Mouse (Mus musculus) C2C12 (cell line): ENCODE results near the gene 4930539E08Rik.

Source experiments
- CEBPB ChIP-seq: IDR thresholded peaks from one replicate; pipeline ENCODE4 v1.6.1; 2011; ENCODE audit warnings: low read depth, mild to moderate bottlenecking, control low read depth, moderate library complexity
- CTCF ChIP-seq: IDR thresholded peaks from one replicate; pipeline ENCODE4 v1.5.1; 2011; ENCODE audit not compliant: control insufficient read depth, insufficient read depth, insufficient read length
- FOSL1 ChIP-seq: IDR thresholded peaks from one replicate; pipeline ENCODE4 v1.8.0; 2011; ENCODE audit warnings: mild to moderate bottlenecking, low read length; ENCODE audit not compliant: poor library complexity, insufficient read depth, severe bottlenecking
- MAX ChIP-seq: IDR thresholded peaks from one replicate; pipeline ENCODE4 v1.6.1; 2011; ENCODE audit warnings: mild to moderate bottlenecking, control low read depth
- MYOD1 ChIP-seq: IDR thresholded peaks from one replicate; pipeline ENCODE4 v1.6.1; 2011; ENCODE audit warnings: low read depth; ENCODE audit not compliant: control insufficient read depth, insufficient read length
- MYOG ChIP-seq: IDR thresholded peaks from one replicate; pipeline ENCODE4 v1.6.1; 2011; ENCODE audit not compliant: control insufficient read depth, insufficient read length; ENCODE audit errors: extremely low read depth
- USF1 ChIP-seq: IDR thresholded peaks from one replicate; pipeline ENCODE4 v1.6.1; 2011; ENCODE audit warnings: low read depth, mild to moderate bottlenecking, control low read depth, moderate library complexity

DNA sequence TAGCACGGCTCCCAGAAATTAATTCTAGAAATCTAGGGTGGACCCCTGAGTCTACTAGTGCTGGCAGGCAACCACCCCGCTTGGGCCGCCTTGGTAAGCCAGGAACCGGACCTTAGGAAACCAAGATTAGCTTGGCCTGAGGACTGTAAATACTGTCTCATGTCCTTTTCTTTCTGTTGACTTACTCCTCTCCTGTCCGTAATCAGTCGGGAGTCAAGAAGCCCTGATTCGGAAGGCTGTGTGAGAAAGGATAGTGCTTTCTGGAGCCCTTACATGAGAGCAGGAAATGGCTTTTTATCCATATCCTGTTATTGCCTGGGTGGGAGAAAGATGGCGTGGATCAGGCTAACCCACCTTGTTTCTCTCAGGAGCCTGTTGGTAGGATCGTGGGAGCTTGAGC is 38.1 kb upstream of the 4930539E08Rik start:
- TF ChIP-seq CTCF (no peak), MYOD1 (no peak), CEBPB (no peak), USF1 (no peak), MYOG (no peak), MAX (no peak), FOSL1 (no peak)
